Mouse (Mus musculus): ENCODE measurements around the gene Pate2. TPM values are rescaled to one million over a fixed set of nuclear protein-coding genes. Genes with fewer than 3 reads are reported as not detected.
"Not testable (repeated sequence)": the region's sequence is repeated elsewhere in the genome, so short reads cannot be mapped to it uniquely, and the experiment has no call there.

Pate2 gene
- polyA plus RNA-seq, 3 experiments from 2014 or later: not detected

DNA sequence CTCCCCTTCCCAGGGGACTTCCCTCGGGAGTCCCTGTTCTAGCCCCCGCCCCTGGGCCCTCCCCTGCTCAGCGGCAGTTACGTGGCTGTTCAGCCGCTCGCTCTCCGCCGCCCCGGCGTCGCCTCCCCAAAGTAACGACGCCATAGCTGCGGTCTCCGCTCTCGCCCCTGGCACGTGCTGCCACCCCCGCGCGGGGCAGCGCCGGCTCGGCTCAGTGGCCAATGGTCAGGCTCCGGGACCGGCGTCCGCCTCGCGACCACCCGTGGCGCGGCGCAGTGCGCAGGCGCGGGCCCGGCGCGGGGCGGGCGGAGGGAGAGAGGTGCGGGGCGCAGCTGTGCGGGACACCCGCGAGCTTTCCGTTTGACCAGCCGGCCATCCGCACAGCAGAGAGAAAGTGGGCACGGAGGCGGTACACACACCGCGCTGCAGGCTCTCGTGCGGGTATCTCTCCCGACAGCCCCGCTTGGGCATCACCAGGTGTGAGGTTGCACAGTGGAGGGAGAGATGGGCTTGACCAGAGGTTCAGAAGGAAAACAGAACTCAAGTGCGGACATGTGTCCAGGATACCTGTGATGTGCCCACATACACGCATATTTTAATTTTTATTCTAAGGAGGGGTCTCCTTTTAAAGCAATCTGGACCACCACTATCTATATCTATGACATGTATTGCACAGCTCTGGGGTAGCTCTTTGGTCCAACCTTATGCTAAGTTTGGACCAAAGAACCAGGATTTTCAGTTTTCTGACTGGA lies 11.7 kb upstream of the Pate2 start, which contains the start of the genes Ddx25 and Pus3:
Gene Ddx25 (minus strand): TSS at position 272 of the 752 bp plus-strand sequence.
Gene Pus3 (plus strand): TSS at position 339 of the 752 bp plus-strand sequence.
- peak; percentile 32 for ATAC-seq

DNA sequence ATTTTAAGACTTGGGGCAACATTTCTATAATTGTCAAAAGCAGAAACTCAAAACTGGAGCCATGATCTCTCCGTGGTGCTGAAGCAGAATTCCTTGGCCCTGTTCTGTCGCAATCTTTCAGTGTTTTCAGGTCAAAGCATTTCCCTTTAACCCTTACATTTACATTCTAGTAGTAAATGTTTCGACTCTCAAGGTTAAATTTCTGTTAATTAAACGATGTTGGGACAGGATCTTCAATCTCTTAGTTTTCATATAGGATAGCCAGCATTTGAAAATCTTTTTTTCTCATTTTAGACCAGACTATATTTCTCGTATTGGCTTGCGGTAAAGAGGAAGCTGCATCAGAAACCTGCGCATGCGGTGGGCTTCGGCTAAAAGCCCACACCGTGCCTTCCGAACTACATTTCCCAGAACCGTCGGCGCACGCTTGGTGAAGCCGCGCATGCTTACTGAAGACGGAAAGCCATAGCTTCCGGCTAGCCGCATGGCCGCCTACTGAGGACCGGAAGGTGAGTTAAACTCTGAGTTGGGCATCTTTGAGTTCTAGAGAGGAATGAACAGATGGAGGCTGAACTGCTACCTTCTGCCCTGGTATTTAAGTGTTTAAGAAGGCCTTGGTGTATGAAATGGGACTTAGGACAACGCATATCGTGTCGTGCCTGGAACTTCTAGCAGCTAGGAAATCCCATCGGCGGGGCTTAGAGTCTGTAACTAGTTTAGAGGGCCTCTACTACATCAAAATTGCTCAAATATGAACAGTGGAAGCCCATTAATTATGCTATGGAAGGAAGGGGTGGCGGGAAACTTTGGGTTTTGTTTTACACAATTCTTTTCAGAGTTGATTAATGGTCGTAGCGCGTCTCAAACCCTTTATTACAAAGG lies 10.8 kb upstream of the Pate2 start:
- peak; percentile 94 for ATAC-seq

DNA sequence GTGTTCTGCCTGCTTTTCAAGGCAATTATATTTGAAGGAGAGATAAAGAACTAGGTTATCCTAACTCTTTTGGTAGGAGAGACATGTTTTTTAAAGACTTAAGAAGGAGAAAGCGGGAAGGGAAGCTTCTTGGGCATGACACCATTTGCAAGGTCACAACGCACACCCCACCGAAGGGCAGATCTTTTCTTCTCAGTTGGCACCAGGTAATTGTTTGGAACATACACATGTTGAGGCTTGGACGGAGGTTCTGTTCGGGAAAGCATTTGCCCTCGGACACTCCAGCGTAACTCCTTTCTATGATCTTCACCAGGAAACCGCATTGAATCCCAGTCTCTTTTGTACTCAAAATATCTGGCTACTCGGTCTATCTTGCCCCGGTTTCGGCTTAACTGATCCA lies 9.0 kb upstream of the Pate2 start:
- ATAC-seq: no peak

DNA sequence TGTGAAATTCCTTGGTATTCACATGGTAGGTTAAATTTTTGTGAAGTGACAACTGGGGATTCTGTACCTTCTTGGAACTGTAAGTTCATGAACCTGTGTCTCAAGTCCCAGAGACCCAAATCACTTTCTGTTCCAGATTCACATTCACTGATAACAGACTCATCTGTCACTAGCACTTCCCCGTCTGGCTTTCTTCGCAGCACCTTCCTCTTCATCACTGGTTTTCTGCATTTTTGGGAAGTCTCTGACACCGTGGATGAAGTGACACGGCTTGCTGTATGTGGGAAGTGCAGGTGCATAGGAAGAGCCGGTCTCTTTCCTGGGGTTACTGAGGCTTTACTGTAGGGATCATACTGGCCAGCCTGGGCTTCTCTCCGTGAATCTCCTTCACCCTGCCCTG lies 8.5 kb upstream of the Pate2 start:
- no peak for ATAC-seq

DNA sequence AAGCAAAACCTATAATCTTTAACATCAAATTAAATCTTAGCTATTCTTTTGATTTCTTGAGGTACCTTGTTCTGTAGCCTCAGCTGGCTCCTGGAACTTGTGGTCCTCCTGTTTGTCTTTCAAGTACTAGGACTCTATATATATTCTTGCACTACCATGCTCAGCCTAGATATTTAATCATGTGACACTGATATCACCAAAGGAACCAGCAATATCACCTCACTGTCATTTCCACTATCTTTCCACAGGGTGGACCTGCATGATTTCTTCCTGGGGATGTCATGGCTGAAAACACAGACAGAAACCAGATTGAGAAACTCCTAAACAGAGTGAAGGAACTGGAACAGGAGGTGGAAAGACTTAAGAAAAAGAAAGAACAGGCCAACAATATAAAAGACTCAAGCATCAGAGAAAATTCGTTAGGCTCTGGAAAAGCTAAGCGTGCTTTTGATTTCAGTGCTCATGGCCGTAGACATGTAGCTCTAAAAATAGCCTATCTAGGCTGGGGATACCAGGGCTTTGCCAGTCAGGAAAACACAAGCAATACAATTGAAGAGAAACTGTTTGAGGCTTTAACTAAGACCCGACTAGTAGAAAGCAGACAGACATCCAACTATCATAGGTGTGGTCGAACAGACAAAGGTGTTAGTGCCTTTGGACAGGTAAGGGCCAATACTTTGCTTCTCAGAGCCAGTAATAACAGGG lies 5.4 kb upstream of the Pate2 start:
- no peak for ATAC-seq

DNA sequence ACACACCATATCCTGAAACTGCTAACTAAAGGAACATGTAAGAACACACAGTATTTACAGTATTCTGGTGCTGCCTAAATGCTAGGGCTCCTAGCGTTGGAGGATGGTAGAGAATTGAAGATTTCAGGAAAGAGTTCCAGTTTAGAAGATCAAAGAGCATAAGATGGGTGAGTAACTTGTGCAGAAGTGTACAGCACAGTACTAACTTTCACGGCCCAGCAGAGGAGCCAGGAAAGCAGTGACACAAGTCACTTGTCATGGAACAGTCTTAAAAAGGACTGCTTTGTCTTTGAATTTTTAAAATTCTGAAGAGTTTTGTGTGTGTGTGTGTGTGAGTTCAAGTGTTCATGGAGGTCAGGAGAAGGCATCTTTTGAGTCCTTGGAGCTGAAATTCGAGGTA lies 2.1 kb upstream of the Pate2 start:
- ATAC-seq: no peak

DNA sequence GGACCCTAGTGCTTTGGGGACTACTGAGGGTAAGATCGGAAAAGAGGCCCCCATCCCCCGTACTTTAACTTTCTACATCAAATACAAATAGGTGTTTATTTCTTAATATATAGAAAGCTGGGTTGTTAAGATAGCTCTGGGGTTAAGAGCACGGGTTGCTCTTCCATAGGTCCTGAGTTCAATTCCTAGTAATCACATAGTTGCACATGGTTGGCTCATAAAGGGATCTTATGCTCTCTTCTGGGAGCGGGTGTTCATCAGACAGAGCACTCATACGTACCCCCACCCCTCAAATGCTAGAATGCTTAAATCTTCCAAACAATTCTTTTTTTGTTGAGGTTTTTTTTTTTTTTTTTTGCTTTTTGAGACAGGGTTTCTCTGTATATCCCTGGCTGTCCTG lies 579 bp downstream of the Pate2 start:
- ATAC-seq: no peak

DNA sequence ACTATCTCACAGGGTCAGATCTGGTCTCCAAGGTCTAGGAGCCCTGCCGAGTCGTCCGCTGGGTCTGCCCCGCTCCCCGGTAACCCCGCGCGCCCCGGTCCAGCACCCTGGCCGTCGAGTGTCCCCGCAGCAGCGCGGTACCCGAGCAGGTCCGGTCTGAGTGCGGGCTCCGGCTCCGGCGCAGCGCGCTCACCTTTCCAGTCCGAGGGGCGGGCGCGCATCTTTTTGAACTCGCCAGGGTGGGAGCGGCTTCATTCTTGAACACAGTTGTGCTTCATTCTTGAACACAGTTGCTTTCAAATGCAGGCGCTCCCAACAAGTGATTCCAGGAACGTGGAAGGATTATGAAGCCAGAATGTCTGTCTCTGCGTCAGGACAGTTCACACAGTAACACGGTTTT lies 4.3 kb downstream of the Pate2 start:
- ATAC-seq: no peak

DNA sequence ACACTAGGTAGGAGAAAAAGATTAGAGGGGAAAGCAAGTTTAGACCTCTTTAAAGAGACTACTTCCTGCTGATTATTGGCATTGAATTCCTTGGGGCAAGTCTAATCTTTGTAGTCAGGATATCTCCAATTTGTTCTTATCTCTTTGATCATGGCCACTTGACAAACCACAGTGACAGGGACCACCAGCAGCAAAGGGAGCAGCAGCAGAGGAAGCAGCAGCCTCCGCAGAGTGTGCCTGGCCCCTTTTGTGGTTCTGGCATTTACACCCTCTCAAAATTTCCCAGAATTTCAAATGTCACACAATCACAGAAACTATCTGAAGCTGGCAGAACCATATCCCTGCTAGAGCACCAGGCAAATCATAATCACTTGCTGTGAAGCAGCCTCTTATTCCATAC lies 17.6 kb downstream of the Pate2 start:
- no peak for ATAC-seq

DNA sequence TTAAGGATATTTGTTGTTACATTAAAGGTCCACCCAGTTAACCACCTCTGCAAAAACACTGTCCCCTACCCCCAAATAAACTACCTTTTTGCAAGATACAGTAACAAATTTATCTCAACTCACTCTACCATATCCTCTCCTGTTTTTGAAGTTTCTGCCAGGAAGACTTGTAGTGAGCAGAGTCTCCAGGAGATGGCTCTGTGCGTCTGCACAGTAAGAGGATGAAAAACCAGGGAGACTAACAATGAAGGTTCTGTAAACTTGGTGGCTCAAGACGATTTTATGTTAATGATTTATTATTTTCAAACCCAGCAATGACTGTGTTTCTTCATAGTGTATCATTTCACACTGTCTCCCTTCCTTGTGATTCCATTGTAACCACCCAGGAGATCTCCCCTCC lies 22.8 kb downstream of the Pate2 start:
- no peak for ATAC-seq

DNA sequence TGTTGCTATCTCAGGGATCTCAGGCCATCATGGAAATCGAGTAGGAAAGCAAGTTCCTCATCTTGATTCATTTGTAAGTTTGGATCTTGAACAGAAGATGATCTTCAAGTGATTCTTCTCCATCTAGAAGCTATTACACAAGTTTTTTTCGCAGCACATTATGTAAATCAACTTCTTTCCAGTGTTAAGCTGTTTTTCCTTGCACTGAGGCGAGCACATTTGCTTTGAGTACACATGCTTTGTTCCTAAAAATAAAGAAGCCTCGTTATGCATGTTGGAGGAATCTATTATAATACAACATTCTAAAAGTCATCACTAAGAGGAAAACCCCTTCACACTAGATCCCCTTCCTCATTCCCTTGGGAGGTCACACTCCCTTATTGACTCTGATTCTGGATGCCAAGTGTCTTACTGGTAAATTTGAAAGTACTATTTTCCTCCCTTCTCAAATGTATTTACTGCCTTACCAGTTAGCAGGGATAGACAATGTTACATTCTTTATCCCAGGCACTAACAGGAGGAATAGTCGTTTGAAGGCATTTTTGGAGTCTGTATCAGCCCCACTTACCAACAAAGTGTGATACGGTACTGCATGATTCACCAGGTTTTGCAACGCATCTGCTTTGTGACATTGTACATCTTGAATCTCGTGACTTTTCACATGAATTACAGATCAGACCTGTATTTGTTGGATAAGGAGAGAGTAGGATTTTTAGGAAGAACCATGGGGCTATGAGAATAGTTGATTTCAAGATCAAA lies 37.7 kb downstream of the Pate2 start:
- no peak for ATAC-seq

DNA sequence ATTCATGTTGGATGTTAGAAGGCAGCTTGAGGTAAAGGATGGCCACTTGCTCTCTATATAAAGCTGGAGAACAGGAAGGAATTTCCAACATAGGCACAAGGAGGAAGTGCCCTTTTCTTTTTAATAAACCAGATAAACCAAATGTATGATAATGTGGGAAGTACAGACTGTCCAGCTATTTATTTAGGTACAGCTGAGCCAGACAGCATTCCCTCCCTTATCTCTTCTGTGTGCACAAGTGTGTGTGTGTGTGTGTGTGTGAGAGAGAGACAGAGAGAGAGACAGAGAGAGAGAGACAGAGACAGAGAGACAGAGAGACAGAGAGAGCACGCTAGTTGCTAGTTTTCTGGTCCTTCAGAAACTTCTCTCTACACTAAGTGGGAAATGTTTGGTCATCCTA lies 41.8 kb downstream of the Pate2 start, which contains the start of gene Pate4:
Gene Pate4 (minus strand): TSS at position 101 of the 400 bp plus-strand sequence.
- no peak for ATAC-seq

DNA sequence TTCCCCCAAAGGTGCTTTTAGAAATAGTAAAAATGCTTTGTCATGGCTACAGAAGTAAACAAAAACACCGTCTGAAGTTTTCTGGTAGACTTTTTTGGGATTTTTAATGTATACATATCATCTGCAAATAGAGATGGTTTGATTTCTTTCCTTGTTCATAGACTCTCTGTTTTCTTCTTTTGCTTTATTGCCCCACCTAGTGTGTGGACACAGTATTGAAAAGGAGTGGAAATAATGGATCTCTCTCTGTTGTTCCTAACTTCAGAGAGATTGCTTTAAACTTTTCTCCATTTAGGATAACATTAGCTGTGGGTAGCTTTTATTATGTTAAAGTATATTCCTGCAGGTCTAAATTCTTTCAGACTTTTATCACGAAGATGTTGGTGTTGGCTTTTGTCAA lies 43.9 kb downstream of the Pate2 start:
- ATAC-seq: no peak

DNA sequence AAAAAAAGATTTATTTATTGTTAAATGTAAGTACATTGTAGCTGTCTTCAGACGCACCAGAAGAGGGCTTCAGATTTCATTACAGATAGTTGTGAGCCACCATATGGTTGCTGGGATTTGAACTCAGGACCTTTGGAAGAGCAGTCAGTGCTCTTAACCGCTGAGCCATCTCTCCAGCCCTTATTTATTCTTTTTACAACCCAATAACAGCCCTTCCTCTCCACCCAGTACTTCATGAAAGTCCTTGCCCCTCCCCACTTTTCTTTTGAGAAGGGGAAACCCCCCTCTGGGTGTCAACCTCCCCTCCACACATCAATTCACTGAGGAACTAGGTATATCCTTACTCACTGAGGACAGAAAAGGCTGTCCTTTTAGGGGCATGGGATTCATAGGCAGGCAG lies 46.7 kb downstream of the Pate2 start:
- not testable (repeated sequence) for ATAC-seq

DNA sequence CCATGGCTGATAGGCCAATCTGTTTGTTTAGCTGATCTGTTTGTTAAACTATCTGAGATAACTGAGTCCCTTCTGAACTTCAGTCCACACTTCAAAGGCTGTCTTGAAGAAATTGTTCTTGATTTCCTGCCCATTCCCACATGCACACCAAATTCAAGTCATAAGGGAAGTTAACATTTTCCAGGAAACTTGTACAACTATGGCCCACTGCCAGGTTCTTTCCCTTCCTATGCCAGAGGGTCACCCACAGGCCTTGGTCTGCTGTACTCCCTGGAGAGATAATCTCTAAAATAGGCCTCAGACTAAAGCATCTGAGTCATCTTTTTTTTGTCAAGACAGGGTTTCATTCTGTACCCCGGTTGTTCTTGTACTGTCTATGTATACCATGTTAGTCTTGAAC lies 62.9 kb downstream of the Pate2 start:
- no peak for ATAC-seq

DNA sequence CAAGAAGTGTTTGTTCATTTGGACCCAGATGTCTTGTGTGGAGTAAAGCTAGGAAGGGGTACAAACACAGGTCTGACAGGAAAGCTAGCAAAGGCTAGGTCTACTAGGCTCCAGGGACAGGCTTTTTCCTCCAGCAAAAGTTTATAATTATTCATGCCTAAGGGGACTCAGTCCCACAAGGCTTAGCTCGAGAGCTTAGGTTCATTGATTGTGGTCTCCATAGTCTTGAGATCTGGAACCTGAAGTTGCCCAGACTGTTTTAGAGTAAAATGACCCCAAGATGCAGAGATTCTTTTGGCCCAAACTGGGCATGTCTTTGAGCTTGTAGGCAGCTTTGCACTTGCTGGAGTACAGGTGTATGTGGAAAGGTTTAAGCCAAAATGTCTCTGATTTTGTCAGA lies 78.0 kb downstream of the Pate2 start, which contains the start of gene Pate3:
Gene Pate3 (minus strand): TSS at position 101 of the 400 bp plus-strand sequence.
- no peak for ATAC-seq

DNA sequence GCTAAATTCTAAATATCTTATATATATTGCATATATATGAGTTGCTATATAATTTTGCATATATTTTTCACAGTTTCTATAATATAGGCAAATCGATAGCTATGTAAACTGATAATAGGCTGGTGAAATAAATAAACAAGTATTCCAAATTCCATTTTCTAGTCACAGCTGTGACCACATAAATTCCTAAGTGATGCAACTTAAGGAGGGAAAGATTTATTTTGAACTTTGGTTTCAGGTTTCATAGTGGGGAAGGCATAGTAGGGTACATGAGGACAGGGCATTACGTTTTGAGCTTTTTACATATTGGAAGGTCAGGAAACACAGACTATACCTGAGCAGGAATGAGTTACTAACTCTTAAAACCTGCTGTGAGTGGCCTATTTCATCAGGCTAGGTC lies 103.5 kb downstream of the Pate2 start:
- ATAC-seq: no peak

DNA sequence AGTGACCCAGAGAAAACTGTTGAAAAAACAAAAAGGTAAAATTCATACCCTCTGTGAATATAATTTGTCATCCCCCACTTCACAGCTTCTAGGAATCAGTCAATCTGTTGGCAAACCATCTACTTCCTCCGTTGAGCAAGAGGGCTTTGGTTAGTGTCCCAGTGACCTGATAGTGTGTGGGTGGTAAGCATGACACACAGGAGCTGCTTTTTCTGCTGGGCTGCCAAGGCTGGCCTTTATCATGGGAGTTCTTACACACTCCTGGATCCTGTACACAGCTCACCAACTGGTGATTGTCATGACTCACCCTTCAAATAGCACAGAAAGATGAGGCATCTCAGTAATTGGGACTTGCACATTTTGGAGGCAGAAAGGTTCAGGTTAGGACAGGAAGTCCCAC lies 116.9 kb downstream of the Pate2 start, which contains the start of gene Pate1:
Gene Pate1 (minus strand): TSS at position 378 of the 400 bp plus-strand sequence.
- no peak for ATAC-seq

DNA sequence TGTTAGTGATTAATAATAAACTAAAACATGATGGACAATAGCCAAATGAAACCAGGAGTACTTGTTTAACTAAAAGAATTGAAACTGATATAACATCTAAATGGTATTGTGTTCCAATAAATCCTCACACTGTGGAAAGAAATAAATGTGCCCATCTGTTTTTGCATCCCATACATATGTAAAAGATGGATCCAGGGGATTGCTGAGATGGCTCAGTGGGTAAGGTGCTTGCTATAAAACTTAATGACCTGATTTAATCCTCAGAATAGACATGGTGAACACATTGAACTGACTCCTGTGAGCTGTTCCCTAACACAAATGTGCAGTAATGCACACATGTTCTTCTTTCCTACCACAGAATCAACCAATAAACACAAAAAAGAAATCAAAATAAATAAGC lies 121.8 kb downstream of the Pate2 start:
- ATAC-seq: no peak

DNA sequence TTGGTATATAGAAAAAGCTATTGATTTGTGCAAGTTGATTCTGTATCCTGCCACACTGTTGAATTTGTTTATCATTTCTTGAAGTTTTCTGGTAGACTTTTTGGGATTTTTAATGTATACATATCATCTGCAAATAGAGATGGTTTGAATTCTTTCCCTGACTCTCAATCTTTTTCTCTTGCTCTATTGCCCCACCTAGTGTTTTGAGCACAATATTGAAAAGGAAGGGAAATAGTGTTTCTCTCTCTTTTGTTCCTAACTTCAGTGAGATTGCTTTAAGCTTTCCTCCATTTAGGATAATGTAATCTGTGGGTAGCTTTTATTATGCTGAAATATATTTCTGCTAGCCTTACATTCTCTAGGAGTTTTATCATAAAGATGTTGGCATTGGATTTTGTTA lies 137.2 kb downstream of the Pate2 start:
- no peak for ATAC-seq
